Mouse (Mus musculus): ENCODE results near the gene Rbp3. TPM values are rescaled to one million over a fixed set of nuclear protein-coding genes. Genes with fewer than 3 reads are reported as not detected.

Gene Rbp3
- polyA plus RNA-seq, 3 experiments from 2014 or later: not detected

GRCm38 (mm10) chr14:33977748-33978147 is 23.9 kb downstream of the Rbp3 start:
- no peak for ATAC-seq

DNA sequence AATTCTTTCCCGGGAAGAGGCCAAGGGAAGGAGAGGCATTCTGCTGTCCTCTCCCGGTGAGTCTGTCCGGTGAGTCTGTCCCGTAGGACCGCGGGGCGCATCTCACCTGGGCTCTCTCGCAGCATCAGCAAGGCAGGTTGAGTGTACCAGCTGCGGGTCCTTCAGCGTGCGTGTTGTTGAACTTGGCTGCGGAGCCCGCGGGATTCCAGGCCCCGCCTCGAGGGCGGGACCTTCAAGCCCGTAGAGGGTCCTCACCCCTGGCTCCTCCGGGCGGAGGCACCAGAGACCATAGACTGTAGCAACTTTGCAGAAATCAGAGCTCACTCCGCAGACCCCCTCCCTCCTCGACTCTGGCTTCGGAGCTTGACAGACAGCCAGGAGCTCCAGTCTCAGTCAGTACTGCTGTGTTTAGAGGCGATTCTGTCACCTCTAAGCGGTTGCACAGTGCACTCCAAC is 24.8 kb downstream of the Rbp3 start, which contains the start of gene Zfp488:
TSS of gene Zfp488 (minus strand) at position 161 of the 456 bp plus-strand sequence.
- ATAC-seq: no peak

GRCm38 (mm10) chr14:33989201-33989600 is 35.4 kb downstream of the Rbp3 start:
- ATAC-seq: no peak

DNA sequence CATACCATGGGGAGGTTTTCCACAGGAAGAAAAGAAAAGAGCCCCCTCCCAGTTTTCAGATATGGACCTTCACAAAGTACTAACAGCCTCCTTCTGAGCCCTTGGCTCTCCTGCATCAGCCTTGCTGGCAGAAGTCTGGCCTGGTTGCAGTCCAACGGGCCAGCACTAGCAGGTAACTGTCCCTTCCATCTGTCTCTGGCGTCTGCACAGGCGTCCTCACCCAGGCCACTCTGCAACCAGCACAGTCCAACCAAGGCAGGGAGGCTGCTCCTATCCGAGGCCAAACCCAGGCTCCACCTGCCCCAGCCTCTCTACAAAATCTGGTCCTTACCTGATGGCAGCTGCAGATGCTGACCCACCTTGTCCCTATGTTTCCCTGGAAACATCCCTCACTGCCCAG is 38.2 kb downstream of the Rbp3 start:
- no peak for ATAC-seq

GRCm38 (mm10) chr14:33993051-33993450 is 39.2 kb downstream of the Rbp3 start:
- no peak for ATAC-seq

GRCm38 (mm10) chr14:33993521-33994289 is 39.9 kb downstream of the Rbp3 start:
- ATAC-seq: no peak

DNA sequence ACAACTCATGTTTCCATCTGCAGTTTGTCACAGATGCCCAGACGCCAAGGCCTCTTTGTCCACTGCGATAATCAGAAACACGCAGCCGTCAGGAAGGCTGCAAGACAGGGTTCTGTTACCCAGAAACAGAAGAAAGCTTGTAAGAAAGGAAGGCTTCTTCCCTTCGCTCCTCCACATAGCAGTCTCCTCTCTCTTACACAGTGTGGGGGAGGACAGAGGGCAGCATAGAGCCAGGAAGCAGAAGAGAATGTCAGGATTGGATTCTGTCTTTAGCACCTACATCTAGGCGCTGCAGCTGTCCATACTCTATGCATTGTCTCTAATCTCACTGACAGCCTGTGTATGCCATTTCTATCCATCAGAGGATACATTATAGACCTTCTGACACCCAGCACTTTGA is 43.6 kb downstream of the Rbp3 start:
- no peak for ATAC-seq

DNA sequence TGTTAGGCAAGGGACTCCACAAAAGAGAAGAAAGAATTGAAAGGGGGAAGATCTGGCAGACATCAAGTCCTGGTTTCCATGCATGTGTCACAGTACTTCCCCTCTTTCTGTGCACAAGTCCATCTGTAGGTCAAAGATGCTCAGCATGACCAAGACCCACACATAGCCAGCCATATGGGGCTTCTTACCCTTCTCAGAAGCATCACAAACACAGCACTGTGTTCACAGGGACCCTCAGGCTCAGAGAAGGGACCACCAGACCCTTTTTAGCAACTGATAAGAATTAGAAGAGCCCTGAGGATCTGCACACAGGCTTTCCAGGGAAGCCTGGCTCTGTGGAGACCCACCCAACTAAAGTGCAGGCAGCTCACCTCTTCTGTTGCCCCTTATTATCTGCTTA is 46.3 kb downstream of the Rbp3 start:
- no peak for ATAC-seq

DNA sequence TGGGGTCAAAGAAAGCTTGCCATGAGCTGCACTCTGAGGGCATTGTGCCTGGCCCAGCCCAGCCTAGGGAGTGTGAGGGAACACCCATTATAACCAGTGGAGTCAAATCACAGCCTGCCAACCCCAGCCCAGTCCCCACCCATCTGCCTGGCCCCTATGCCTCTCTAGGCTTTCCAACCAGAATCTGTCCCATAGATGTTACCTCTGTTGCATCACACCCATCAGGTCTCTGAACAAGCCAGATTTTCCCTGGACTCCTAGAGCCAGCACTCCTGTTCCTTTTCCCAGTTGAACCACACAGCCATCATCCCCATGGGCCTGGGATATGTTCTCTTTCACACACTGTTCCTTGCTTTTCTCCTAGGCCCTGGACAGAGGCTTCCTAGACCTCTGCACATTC is 47.6 kb downstream of the Rbp3 start:
- ATAC-seq: no peak

DNA sequence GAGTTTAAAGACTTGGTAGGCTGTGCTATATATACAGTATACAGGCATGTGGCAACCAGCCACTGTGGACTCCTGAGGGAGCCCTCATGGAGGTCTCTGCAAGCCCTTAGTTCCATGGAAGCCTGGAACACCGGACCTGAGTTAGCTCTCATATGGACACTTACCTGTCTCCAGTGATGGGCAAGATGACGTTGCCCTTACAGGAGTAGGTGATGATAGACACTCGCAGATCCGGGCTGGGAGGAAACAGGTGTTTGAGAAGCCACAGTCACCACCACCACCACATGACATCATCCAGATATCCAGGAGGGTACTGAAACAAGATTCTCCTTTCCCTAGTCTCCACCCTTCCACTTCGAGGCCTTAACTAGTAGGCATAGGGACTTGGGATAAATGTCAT is 48.6 kb downstream of the Rbp3 start:
- no peak for ATAC-seq

Other genes with a start within 250 kb of the Rbp3 start
- not detected for gene Gdf10, start 30.4 kb upstream of the Rbp3 start, polyA plus RNA-seq (2017; shearing (Covaris generic))
- gene Gdf2, start 13.0 kb upstream of the Rbp3 start, polyA plus RNA-seq (2017; shearing (Covaris generic)): not detected
- gene Zfp488, start 24.8 kb downstream of the Rbp3 start, polyA plus RNA-seq (2017; shearing (Covaris generic)): not detected
- not detected for gene Gm30083, start 61.2 kb downstream of the Rbp3 start, polyA plus RNA-seq (2017; shearing (Covaris generic))
- gene Gm5460, start 62.8 kb downstream of the Rbp3 start, polyA plus RNA-seq (2017; shearing (Covaris generic)): not detected
- not detected for gene Antxrl, start 98.7 kb downstream of the Rbp3 start, polyA plus RNA-seq (2017; shearing (Covaris generic))
- gene Anxa8, start 132.0 kb downstream of the Rbp3 start, polyA plus RNA-seq (2017; shearing (Covaris generic)): not detected
- gene A630023A22Rik, start 148.8 kb downstream of the Rbp3 start, polyA plus RNA-seq (2017; shearing (Covaris generic)): not detected
- gene Npy4r, start 198.5 kb downstream of the Rbp3 start, polyA plus RNA-seq (2017; shearing (Covaris generic)): not detected
- gene Gprin2, start 247.7 kb downstream of the Rbp3 start, polyA plus RNA-seq (2017; shearing (Covaris generic)): under 1 TPM in 1 of 3 experiments, not detected in 2; 0.12 TPM

Measured in inflammation-experienced regulatory T-cells, adult 6 months (primary cell).